Mouse (Mus musculus) myocyte (in vitro differentiated cells): ENCODE measurements around the gene Sergef. TPM values are rescaled to one million over a fixed set of nuclear protein-coding genes. Genes with fewer than 3 reads are reported as not detected.
A peak's percentile ranks its signal among the peaks of the same experiment; 100 is the strongest.

Experiments used
- H3K27me3 ChIP-seq: one replicate; pipeline ENCODE4 v1.6.1; 2011; ENCODE audit not compliant: control insufficient read depth, insufficient read depth, insufficient read length
- H3K36me3 ChIP-seq: one replicate; pipeline ENCODE4 v1.6.1; 2011; ENCODE audit not compliant: control insufficient read depth, insufficient read depth
- H3K4me2 ChIP-seq: one replicate; pipeline ENCODE4 v1.6.1; 2011; ENCODE audit warnings: low read depth, control low read depth
- H3K4me3 ChIP-seq: one replicate; pipeline ENCODE4 v1.5.1; 2011; ENCODE audit warnings: mild to moderate bottlenecking, control low read depth, moderate library complexity
- H3K79me2 ChIP-seq: one replicate; pipeline ENCODE4 v1.6.1; 2011; ENCODE audit not compliant: control insufficient read depth, insufficient read depth
- H3ac ChIP-seq: one replicate; pipeline ENCODE4 v1.6.1; 2011; ENCODE audit not compliant: control insufficient read depth, insufficient read length
- CEBPB ChIP-seq: IDR thresholded peaks from 2 replicates; pipeline ENCODE4 v1.6.1; 2011; ENCODE audit warnings: mild to moderate bottlenecking, moderate library complexity; ENCODE audit not compliant: poor library complexity, insufficient read depth, severe bottlenecking
- E2F4 ChIP-seq: IDR thresholded peaks from one replicate; pipeline ENCODE4 v1.6.1; 2011; ENCODE audit warnings: mild to moderate bottlenecking, control low read depth, moderate library complexity; ENCODE audit not compliant: insufficient read depth
- MAX ChIP-seq: IDR thresholded peaks from one replicate; pipeline ENCODE4 v1.6.1; 2011; ENCODE audit warnings: low read depth, mild to moderate bottlenecking, control low read depth
- MYOD1 ChIP-seq, 3 experiments: IDR thresholded peaks; one replicate each; pipeline ENCODE4 v1.6.1; 2011; ENCODE audit warnings: control low read depth in 2 of 3, low read depth in 2 of 3, mild to moderate bottlenecking in 2 of 3, moderate library complexity in 1 of 3; ENCODE audit not compliant: insufficient read length in 2 of 3, control insufficient read depth in 1 of 3
- MYOG ChIP-seq, 3 experiments: IDR thresholded peaks; one replicate each; pipeline ENCODE4 v1.6.1; 2011; ENCODE audit warnings: control low read depth in 2 of 3, low read depth in 2 of 3, mild to moderate bottlenecking in 2 of 3; ENCODE audit not compliant: insufficient read length in 2 of 3, control insufficient read depth in 1 of 3, insufficient read depth in 1 of 3
- POLR2A ChIP-seq: IDR thresholded peaks from one replicate; pipeline ENCODE4 v1.6.1; 2011; ENCODE audit warnings: low read depth, mild to moderate bottlenecking, control low read depth, moderate library complexity; ENCODE audit not compliant: insufficient read length
- POLR2AphosphoS2 ChIP-seq: IDR thresholded peaks from one replicate; pipeline ENCODE4 v1.6.1; 2011; ENCODE audit warnings: low read depth, control low read depth; ENCODE audit not compliant: insufficient read length
- REST ChIP-seq: IDR thresholded peaks from one replicate; pipeline ENCODE4 v1.6.1; 2011; ENCODE audit warnings: mild to moderate bottlenecking, control low read depth, moderate library complexity; ENCODE audit not compliant: insufficient read depth, insufficient read length
- SRF ChIP-seq: IDR thresholded peaks from one replicate; pipeline ENCODE4 v1.6.1; 2011; ENCODE audit warnings: low read depth; ENCODE audit not compliant: control insufficient read depth, insufficient read length
- TCF12 ChIP-seq: IDR thresholded peaks from one replicate; pipeline ENCODE4 v1.6.1; 2011; ENCODE audit warnings: mild to moderate bottlenecking, control low read depth; ENCODE audit not compliant: poor library complexity, insufficient read depth, severe bottlenecking
- TCF3 ChIP-seq: IDR thresholded peaks from one replicate; pipeline ENCODE4 v1.6.1; 2011; ENCODE audit warnings: low read depth, control low read depth; ENCODE audit not compliant: insufficient read length
- USF1 ChIP-seq: IDR thresholded peaks from one replicate; pipeline ENCODE4 v1.6.1; 2011; ENCODE audit warnings: low read depth, mild to moderate bottlenecking, control low read depth, moderate library complexity
- polyA plus RNA-seq: library from polyadenylated mRNA; unstranded; fragments of >200 nt; fragmentation: generic; extraction: Trizol; gene quantifications from one replicate; pipeline ENCODE4 v1.2.1, GENCODE M21; 2012; ENCODE audit warnings: missing spikeins

The Sergef gene
- polyA plus RNA-seq, 1 experiment = 13.9 TPM

- H3K36me3 ChIP-seq = no peaks in the 10 kb centered on the region
- no peaks in the 10 kb centered on the region for H3K79me2 ChIP-seq
- no peak overlapping the region for H3K4me3 ChIP-seq
- H3K27me3 ChIP-seq = no peaks in the 10 kb centered on the region
- no peak overlapping the region for H3ac ChIP-seq
- no peak overlapping the region for H3K4me2 ChIP-seq
- no peak for TF ChIP-seq TCF3
- TF ChIP-seq TCF12 = no peak
- TF ChIP-seq POLR2AphosphoS2 = no peak
- no peak for TF ChIP-seq SRF
- TF ChIP-seq MAX = no peak
- no peak for TF ChIP-seq USF1
- no peak for TF ChIP-seq MYOD1 (IDR thresholded peaks at IDR 0.05; ENCODE audit: control insufficient read depth in 1 of 3, insufficient read length in 2 of 3, low read depth in 2 of 3)
- TF ChIP-seq MYOG (IDR thresholded peaks at IDR 0.05; ENCODE audit: control insufficient read depth in 1 of 3, insufficient read depth in 1 of 3, insufficient read length in 2 of 3, low read depth in 2 of 3) = no peak
- no peak for TF ChIP-seq E2F4
- TF ChIP-seq CEBPB = no peak
Measured at GRCm38 (mm10) chr7:46676808-46677360, 37.3 kb upstream of the Sergef start.

GRCm38 (mm10) chr7:46675886-46676285 is 36.3 kb upstream of the Sergef start:
- no peak overlapping the region for H3ac ChIP-seq
- no peak overlapping the region for H3K4me3 ChIP-seq
- TF ChIP-seq E2F4 (no peak), MYOG (IDR thresholded peaks at IDR 0.05; ENCODE audit: control insufficient read depth in 1 of 3, insufficient read depth in 1 of 3, insufficient read length in 2 of 3, low read depth in 2 of 3) (no peak), POLR2AphosphoS2 (no peak), MYOD1 (IDR thresholded peaks at IDR 0.05; ENCODE audit: control insufficient read depth in 1 of 3, insufficient read length in 2 of 3, low read depth in 2 of 3) (no peak), TCF12 (no peak), TCF3 (no peak), SRF (no peak), USF1 (no peak), MAX (no peak)
- H3K4me2 ChIP-seq = no peak overlapping the region
- no peaks in the 10 kb centered on the region for H3K27me3 ChIP-seq
- no peaks in the 10 kb centered on the region for H3K36me3 ChIP-seq
- no peaks in the 10 kb centered on the region for H3K79me2 ChIP-seq

GRCm38 (mm10) chr7:46675061-46675460 is 35.5 kb upstream of the Sergef start:
- H3K4me3 ChIP-seq = no peak overlapping the region
- H3K79me2 ChIP-seq = no peaks in the 10 kb centered on the region
- no peak overlapping the region for H3K4me2 ChIP-seq
- TF ChIP-seq E2F4 (no peak), SRF (no peak), MAX (no peak)
- H3ac ChIP-seq = no peak overlapping the region
- H3K27me3 ChIP-seq = no peaks in the 10 kb centered on the region
- H3K36me3 ChIP-seq = no peaks in the 10 kb centered on the region

GRCm38 (mm10) chr7:46672160-46672672 is 32.6 kb upstream of the Sergef start, which contains the start of gene Tph1:
Gene Tph1, minus strand, starts transcription at chr7:46672537.
- Histone ChIP-seq H3K79me2 (no peaks in the 10 kb centered on the region), H3K36me3 (no peaks in the 10 kb centered on the region), H3ac (no peak within 1 kb of the TSS), H3K4me3 (no peak within 1 kb of the TSS), H3K27me3 (peaks cover 2% of the 10 kb centered on the region), H3K4me2 (peak within 1 kb of the TSS; percentile 48)
- no peak for TF ChIP-seq REST
- no peak for TF ChIP-seq MAX
- no peak for TF ChIP-seq TCF3
- TF ChIP-seq MYOG (IDR thresholded peaks at IDR 0.05; ENCODE audit: control insufficient read depth in 1 of 3, insufficient read depth in 1 of 3, insufficient read length in 2 of 3, low read depth in 2 of 3) = no peak
- TF ChIP-seq POLR2A = no peak
- no peak for TF ChIP-seq CEBPB
- TF ChIP-seq MYOD1 (IDR thresholded peaks at IDR 0.05; ENCODE audit: control insufficient read depth in 1 of 3, insufficient read length in 2 of 3, low read depth in 2 of 3) = no peak
- no peak for TF ChIP-seq USF1
- no peak for TF ChIP-seq SRF
- no peak for TF ChIP-seq E2F4
- TF ChIP-seq POLR2AphosphoS2 = no peak
- no peak for TF ChIP-seq TCF12

- TF ChIP-seq USF1 (no peak), TCF3 (no peak), E2F4 (no peak), MYOD1 (IDR thresholded peaks at IDR 0.05; ENCODE audit: control insufficient read depth in 1 of 3, insufficient read length in 2 of 3, low read depth in 2 of 3) (no peak), TCF12 (no peak), REST (no peak), CEBPB (no peak), POLR2A (no peak), MAX (no peak), POLR2AphosphoS2 (no peak), MYOG (IDR thresholded peaks at IDR 0.05; ENCODE audit: control insufficient read depth in 1 of 3, insufficient read depth in 1 of 3, insufficient read length in 2 of 3, low read depth in 2 of 3) (no peak), SRF (no peak)
- no peak overlapping the region for H3K4me3 ChIP-seq
- H3K27me3 ChIP-seq = peaks cover 25% of the 10 kb centered on the region
- H3ac ChIP-seq = no peak overlapping the region
- no peak overlapping the region for H3K4me2 ChIP-seq
- no peaks in the 10 kb centered on the region for H3K79me2 ChIP-seq
- no peaks in the 10 kb centered on the region for H3K36me3 ChIP-seq
Measured at GRCm38 (mm10) chr7:46667256-46667655, 27.6 kb upstream of the Sergef start.
